Mouse (Mus musculus): ENCODE results near the gene Zfp217. TPM values are rescaled to one million over a fixed set of nuclear protein-coding genes. Genes with fewer than 3 reads are reported as not detected.

Gene Zfp217
- 10 to 100 TPM; 12.4 to 14.3 TPM for polyA plus RNA-seq (2017; shearing (Covaris generic))

GRCm38 (mm10) chr2:170147661-170148153 is at the start of gene Zfp217:
Zfp217 (minus strand) TSS chr2:170148103.

